Mouse (Mus musculus) frontal cortex, postnatal 25 days (tissue): Measurements from ENCODE around the gene Gm17364.
"Not testable (repeated sequence)": the region's sequence is repeated elsewhere in the genome, so short reads cannot be mapped to it uniquely, and the experiment has no call there.

Experiments used
- DNase-seq, 2 experiments: peaks; one replicate each; pipeline ENCODE4 v3.0.0; 2022; ENCODE audit warnings: low spot score in 2 of 2

Gm17364 gene

GRCm38 (mm10) chr13:41251667-41252066 is 22.1 kb downstream of the Gm17364 start:
- DNase-seq, result no peak

GRCm38 (mm10) chr13:41251232-41251631 is 22.5 kb downstream of the Gm17364 start:
- not testable (repeated sequence) for DNase-seq

GRCm38 (mm10) chr13:41250318-41250981 is 23.3 kb downstream of the Gm17364 start:
- DNase-seq, result no peak

GRCm38 (mm10) chr13:41249538-41250317 is 24.0 kb downstream of the Gm17364 start, which contains the start of gene Smim13:
Gene Smim13, plus strand, starts transcription at chr13:41249844.
- peak; percentile 81 to 84 for DNase-seq

- no peak for DNase-seq
These were observed 24.8 kb downstream of the Gm17364 start for GRCm38 (mm10) chr13:41248751-41249520.

- no peak for DNase-seq
These were observed 29.4 kb downstream of the Gm17364 start for GRCm38 (mm10) chr13:41244306-41244830.

GRCm38 (mm10) chr13:41241557-41241956 is 32.2 kb downstream of the Gm17364 start:
- no peak for DNase-seq

GRCm38 (mm10) chr13:41238805-41239130 is 35.0 kb downstream of the Gm17364 start:
- DNase-seq, result no peak

GRCm38 (mm10) chr13:41238035-41238804 is 35.6 kb downstream of the Gm17364 start:
- no peak for DNase-seq

- no peak for DNase-seq
These were observed 37.7 kb downstream of the Gm17364 start for GRCm38 (mm10) chr13:41235845-41236741.

GRCm38 (mm10) chr13:41235181-41235580 is 38.6 kb downstream of the Gm17364 start:
- DNase-seq, result no peak

- no peak for DNase-seq
These were observed 40.5 kb downstream of the Gm17364 start for GRCm38 (mm10) chr13:41233241-41233640.

GRCm38 (mm10) chr13:41232209-41232608 is 41.6 kb downstream of the Gm17364 start:
- no peak for DNase-seq

GRCm38 (mm10) chr13:41231389-41231983 is 42.3 kb downstream of the Gm17364 start:
- no peak for DNase-seq

GRCm38 (mm10) chr13:41230256-41230655 is 43.5 kb downstream of the Gm17364 start:
- DNase-seq, result no peak

- DNase-seq, result no peak
These were observed 45.7 kb downstream of the Gm17364 start for GRCm38 (mm10) chr13:41228060-41228459.

- DNase-seq, result no peak
These were observed 47.3 kb downstream of the Gm17364 start for GRCm38 (mm10) chr13:41226513-41226912.
